Mouse (Mus musculus): ENCODE measurements around the gene Map2k5.

DNA sequence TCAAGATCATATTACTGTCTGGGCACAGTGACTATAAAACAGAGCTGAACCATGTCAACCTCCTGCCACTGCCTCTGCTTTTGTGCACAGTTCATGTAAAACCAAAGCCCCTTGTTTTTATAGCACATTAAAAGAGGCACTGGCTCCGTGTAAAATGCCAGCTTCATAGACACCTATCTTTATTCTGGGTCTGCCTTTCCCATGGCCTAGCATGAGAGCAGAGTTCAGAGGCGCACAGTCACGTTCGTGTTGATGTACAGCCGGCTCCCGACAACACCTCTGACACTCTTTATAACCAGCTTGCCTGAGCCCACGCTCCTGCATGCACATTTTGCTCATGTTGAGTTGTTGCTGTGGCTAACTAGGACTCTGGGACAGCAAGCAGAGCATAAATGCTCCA, 157.9 kb downstream of the Map2k5 start:
- no peak for TF ChIP-seq POLR2A (IDR thresholded peaks at IDR 0.05; ENCODE audit: extremely low read depth, insufficient read depth, low read length)
- no peak for TF ChIP-seq CTCF (IDR thresholded peaks at IDR 0.05; ENCODE audit: extremely low read depth, insufficient read depth, low read length)

Measured in cortical plate, adult 2 months (tissue).